Mouse (Mus musculus) thymus, adult 2 months (tissue): Measurements from ENCODE around the gene Shc3. TPM values are rescaled to one million over a fixed set of nuclear protein-coding genes. Genes with fewer than 3 reads are reported as not detected.

Experiments
- DNase-seq: peaks from one replicate; pipeline ENCODE4 v3.0.0; 2021
- H3K27ac ChIP-seq: fragments of 200-500 bp; 2 replicates; pipeline ENCODE4 v1.5.1; 2012; ENCODE audit warnings: low read length, control low read depth; ENCODE audit not compliant: control insufficient read depth, insufficient read depth
- H3K27me3 ChIP-seq: fragments of 200-500 bp; 2 replicates; pipeline ENCODE4 v1.6.1; 2012; ENCODE audit warnings: mild to moderate bottlenecking, low read length, moderate library complexity, mixed read lengths; ENCODE audit not compliant: control insufficient read depth, insufficient read depth
- H3K36me3 ChIP-seq: fragments of 200-500 bp; 2 replicates; pipeline ENCODE4 v1.6.1; 2012; ENCODE audit warnings: mild to moderate bottlenecking, low read length, moderate library complexity; ENCODE audit not compliant: control insufficient read depth, insufficient read depth
- H3K4me1 ChIP-seq: fragments of 200-500 bp; replicated peaks from 2 replicates; pipeline ENCODE4 v1.6.1; 2012; ENCODE audit warnings: low read length; ENCODE audit not compliant: control insufficient read depth, insufficient read depth
- H3K4me3 ChIP-seq: fragments of 200-500 bp; 2 replicates; pipeline ENCODE4 v1.5.1; 2012; ENCODE audit warnings: mild to moderate bottlenecking, low read length, control low read depth, moderate library complexity; ENCODE audit not compliant: control insufficient read depth, insufficient read depth
- CTCF ChIP-seq: fragments of 200-500 bp; IDR thresholded peaks from 2 replicates; pipeline ENCODE4 v1.5.1; 2012; ENCODE audit warnings: mild to moderate bottlenecking, control low read depth, low read length, moderate library complexity, borderline replicate concordance; ENCODE audit not compliant: control insufficient read depth, poor library complexity, insufficient read depth; ENCODE audit errors: extremely low read depth
- POLR2A ChIP-seq: fragments of 200-500 bp; IDR thresholded peaks from 2 replicates; pipeline ENCODE4 v1.6.1; 2012; ENCODE audit warnings: mild to moderate bottlenecking, low read length, control low read depth, moderate library complexity; ENCODE audit not compliant: control insufficient read depth, poor library complexity, insufficient read depth; ENCODE audit errors: extremely low read depth
- WGBS: fragments of 180-500 bp; shearing (Covaris S2); methylation state at CpG from one replicate; pipeline ENCODE4 v1.1.7; 2018; 5-methylcytosine and 5-hydroxymethylcytosine counted together
- polyA plus RNA-seq: library from polyadenylated mRNA; depleted of rRNA; stranded (reverse); fragments of >200 nt; gene quantifications from 2 replicates; pipeline ENCODE4 v1.2.3, GENCODE M21; 2012

The Shc3 gene
- polyA plus RNA-seq, 1 experiment = 0.69 TPM

GRCm38 (mm10) chr13:51568501-51568901 is 718 bp downstream of the Shc3 start:
- no peak for TF ChIP-seq CTCF
- TF ChIP-seq POLR2A = no peak
- no peak overlapping the region for H3K4me3 ChIP-seq
- no peaks in the 10 kb centered on the region for H3K4me1 ChIP-seq
- DNase-seq = no peak
- no peaks in the 10 kb centered on the region for H3K36me3 ChIP-seq
- WGBS = 6% methylated on average over 13 of the region's 13 CpGs
- H3K27me3 ChIP-seq = peaks cover 18% of the 10 kb centered on the region; the same call in 1 of the 2 replicates
- H3K27ac ChIP-seq = no peak overlapping the region

- no peak for DNase-seq
- peaks cover 18% of the 10 kb centered on the region; the same call in 1 of the 2 replicates for H3K27me3 ChIP-seq
- no peak for TF ChIP-seq CTCF
- TF ChIP-seq POLR2A = no peak
- WGBS = 3% methylated on average over 38 of the region's 38 CpGs
- H3K4me3 ChIP-seq = no peak overlapping the region
- no peaks in the 10 kb centered on the region for H3K4me1 ChIP-seq
- no peaks in the 10 kb centered on the region for H3K36me3 ChIP-seq
- H3K27ac ChIP-seq = no peak overlapping the region
Observed at GRCm38 (mm10) chr13:51567411-51567851, 1.8 kb downstream of the Shc3 start.

GRCm38 (mm10) chr13:51567078-51567395 is 2.2 kb downstream of the Shc3 start:
- no peaks in the 10 kb centered on the region for H3K4me1 ChIP-seq
- H3K36me3 ChIP-seq = no peaks in the 10 kb centered on the region
- H3K4me3 ChIP-seq = no peak overlapping the region
- H3K27ac ChIP-seq = no peak overlapping the region
- 8% methylated on average over 42 of the region's 42 CpGs for WGBS
- no peak for DNase-seq
- TF ChIP-seq POLR2A (no peak), CTCF (no peak)
- peaks cover 18% of the 10 kb centered on the region; the same call in 1 of the 2 replicates for H3K27me3 ChIP-seq

DNA sequence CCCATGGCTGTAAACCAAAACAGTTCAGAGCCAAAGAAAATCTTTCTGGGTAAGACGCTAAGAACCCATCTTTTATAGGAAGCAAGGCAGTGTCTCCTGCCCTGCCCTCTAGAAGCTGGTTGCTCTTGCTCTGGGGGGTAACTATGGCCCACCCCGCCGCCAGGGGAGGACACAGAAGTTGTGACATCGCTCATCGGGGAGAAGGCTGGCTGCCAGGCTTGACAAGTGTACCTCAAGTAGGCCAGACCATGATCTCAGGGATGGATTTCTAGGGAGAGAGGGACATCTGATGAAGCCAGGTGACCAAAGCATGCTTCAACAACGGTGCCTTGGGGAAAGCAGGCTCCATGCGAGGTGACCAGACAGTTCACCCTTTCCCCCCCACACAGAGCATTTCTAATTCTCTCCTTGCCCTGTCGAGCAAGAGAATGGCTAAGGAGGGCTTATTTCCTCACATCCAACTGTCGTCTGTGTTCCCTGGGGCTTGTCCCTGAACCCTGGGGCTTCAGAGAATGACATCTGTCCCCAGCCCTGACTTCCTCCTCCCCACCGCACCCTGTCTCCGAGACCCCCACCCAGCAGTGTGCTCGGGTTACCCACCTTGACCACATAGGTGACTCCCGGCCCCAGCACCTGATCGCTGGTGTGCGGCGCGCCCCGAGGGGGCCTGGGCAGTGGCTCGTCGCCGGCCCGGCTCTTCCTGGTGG is 2.7 kb downstream of the Shc3 start:
- no peak for DNase-seq
- H3K27me3 ChIP-seq = peaks cover 18% of the 10 kb centered on the region; the same call in 1 of the 2 replicates
- no peaks in the 10 kb centered on the region for H3K4me1 ChIP-seq
- WGBS = 15% methylated on average over 22 of the region's 22 CpGs
- no peaks in the 10 kb centered on the region for H3K36me3 ChIP-seq
- no peak overlapping the region for H3K27ac ChIP-seq
- TF ChIP-seq CTCF (no peak), POLR2A (no peak)
- no peak overlapping the region for H3K4me3 ChIP-seq

- DNase-seq = no peak
- no peaks in the 10 kb centered on the region for H3K36me3 ChIP-seq
- no peaks in the 10 kb centered on the region for H3K4me1 ChIP-seq
- 66% methylated on average over 6 of the region's 6 CpGs for WGBS
- TF ChIP-seq POLR2A (no peak), CTCF (no peak)
- H3K27me3 ChIP-seq = peaks cover 18% of the 10 kb centered on the region; the same call in 1 of the 2 replicates
- H3K27ac ChIP-seq = no peak overlapping the region
- no peak overlapping the region for H3K4me3 ChIP-seq
Observed at GRCm38 (mm10) chr13:51564741-51565140, 4.5 kb downstream of the Shc3 start.

GRCm38 (mm10) chr13:51553343-51553742 is 15.9 kb downstream of the Shc3 start:
- no peak overlapping the region for H3K27ac ChIP-seq
- 90% methylated on average over 11 of the region's 11 CpGs for WGBS
- no peak for DNase-seq

More at GRCm38 (mm10) chr13:51553343-51553742, 15.9 kb downstream of the Shc3 start:
- Histone ChIP-seq H3K4me1 (no peaks in the 10 kb centered on the region), H3K4me3 (no peak overlapping the region), H3K36me3 (no peaks in the 10 kb centered on the region), H3K27me3 (no peaks in the 10 kb centered on the region)
- TF ChIP-seq POLR2A = no peak
- no peak for TF ChIP-seq CTCF
